Mouse (Mus musculus): ENCODE results near the gene Isca2.

Isca2 gene

DNA sequence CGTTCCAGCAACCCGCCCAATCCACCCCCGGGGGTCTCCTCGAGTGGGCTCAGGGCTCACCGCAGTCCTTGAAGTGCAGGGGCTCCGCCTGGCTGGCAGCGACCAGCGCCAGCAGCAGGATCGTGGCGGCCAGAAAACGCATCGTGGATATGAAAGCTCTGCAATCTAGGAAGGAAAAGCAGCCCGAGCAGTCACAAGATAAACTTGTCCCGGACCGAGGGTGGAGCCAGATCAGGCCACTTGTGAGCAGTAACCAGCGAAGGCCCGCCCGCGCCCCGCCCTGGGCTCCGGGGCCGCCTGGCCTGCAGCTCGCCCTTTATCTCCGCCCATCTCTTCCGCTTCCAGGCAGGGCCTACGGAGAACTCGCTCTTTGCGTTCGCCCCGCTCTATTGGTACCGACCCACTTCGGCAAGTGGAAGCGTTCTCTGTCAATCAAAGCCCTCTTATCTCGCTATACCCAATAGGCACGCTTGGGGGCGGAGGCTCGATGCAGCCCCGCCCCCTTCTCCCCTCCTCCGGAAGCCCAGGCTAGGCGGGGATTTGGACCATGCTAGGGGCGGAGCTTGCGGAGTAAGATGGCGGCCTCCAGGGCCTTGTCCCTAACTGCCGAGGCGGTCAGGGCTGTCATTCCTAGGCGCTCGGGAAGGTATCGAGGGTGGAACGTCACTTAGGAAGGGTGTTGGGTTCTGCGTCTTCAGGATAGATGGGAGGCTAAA is at the start of gene Isca2, which contains the start of gene Npc2:
TSS of gene Isca2 (plus strand) at position 526 of the 716 bp plus-strand sequence.
TSS of gene Npc2 (minus strand) at position 427 of the 716 bp plus-strand sequence.
- peak; percentile 99 for DNase-seq (ENCODE audit: low spot score)

DNA sequence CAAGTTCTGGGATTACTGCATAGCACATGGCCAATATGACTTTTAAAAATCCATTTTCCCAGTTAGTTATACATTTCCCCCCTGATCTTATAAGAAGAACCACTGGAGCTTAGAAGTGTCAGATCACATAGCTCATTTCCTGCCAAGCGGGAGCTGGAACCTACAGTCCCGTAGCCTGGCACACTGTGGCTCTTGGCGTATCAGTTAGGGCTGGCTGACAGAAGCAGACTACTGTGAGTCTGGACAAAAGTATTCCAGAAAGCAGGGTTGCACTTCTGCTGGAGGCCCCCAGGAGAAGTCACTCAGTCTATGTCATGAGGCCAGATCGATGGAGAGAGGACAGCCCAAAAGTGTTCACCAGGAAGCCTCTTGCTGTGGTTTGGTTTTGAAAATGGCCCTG is 46.7 kb upstream of the Isca2 start:
- no peak for DNase-seq (ENCODE audit: low spot score)

DNA sequence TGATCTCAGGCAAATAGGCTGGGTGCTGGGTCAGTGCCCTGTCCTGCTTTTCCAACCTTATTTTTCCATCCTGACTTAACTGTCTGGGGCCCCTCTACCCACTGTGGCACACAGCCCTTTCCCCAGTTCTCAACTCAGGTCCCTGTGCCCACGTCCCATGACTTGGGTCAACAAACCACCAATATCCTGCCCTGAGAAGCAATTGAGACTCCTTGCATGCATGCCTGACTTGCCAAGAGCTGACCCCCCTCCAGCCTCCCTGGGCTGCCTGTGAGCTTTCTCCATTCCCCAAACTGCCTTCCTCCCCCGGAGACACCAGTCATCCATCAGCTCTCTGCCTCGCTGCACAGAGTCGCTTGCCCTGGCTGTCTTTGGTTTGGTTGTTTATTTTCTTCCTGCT is 46.1 kb upstream of the Isca2 start:
- no peak for DNase-seq (ENCODE audit: low spot score)

DNA sequence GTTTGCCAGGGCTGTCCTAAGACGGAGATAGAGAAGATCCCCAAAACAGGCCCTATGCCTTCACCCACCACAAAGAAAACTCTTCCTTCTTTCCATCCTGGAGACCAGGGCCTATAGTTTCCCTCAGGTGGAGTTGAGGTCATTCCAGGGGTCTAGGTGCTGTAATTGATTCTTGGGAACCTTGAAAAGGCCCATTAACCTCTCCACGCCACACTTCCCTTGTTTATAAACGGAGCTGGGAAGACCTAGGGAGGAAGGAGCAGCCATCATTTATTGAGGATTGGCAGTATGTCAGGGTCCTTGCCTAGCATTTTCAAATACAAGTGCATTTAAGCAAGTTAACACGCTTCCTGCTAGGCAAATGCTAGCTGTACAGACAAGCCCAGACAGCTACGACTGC is 45.6 kb upstream of the Isca2 start:
- no peak for DNase-seq (ENCODE audit: low spot score)

GRCm38 (mm10) chr12:84728421-84728820 is 44.6 kb upstream of the Isca2 start:
- no peak for DNase-seq (ENCODE audit: low spot score)

DNA sequence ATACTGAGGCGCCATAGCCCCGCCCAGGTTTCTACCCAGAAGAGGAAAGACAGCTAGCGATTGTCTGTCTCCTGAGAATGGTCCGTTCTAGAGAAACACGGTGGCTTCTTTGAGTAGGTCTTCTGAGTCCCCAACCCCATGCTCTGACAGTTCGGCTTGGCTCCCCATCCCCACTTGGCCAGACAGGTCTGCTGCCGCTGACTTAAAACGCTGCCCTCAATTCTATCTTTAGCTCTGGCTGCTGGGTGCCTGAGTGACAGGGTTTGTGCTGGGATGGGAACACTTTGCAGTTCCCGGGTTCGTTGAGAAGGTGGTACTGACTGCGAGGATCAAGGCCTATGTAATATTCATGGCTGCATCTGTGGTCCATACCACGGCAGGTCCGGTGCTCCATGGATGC is 39.7 kb upstream of the Isca2 start:
- no peak for DNase-seq (ENCODE audit: low spot score)

- no peak for DNase-seq (ENCODE audit: low spot score)
These were observed 29.6 kb upstream of the Isca2 start for GRCm38 (mm10) chr12:84743496-84743895.

DNA sequence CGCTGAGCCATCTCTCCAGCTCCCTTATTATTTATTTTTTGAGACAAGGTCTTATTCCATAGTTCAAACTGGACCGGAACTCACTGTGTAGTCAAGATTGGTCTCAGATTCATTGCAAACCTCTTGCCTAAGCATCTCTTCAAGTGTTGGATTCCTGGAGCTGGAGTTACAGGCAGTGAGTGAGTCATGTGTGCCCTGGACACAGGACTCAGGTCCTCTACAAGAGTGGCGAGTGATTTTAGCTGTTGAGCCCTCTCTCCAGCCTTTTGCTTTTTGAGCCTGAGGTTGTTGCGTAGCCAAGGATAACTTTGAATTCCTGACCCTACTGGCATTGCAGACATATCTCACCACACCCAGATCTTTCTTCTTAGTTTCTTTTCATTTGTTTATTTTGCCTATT is 27.4 kb upstream of the Isca2 start:
- no peak for DNase-seq (ENCODE audit: low spot score)

DNA sequence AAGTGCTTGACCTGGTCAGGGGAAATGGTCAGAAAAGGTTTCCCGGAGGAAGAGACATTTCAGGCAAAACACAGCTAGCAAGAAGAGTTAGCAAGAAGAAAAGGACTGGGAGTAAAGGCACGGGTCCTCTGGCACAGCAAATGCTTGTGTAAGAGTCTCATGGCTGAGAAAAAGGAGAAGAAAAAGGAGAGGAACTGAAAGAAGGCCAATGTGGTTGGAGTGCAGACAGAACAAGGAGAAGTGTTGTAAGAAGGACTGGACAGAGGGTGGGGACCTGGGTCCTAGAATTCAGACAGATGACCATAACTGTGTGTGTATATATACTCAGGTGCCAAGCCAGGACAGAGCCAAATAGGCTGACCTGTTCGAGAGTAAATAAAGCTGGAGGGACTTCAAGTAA is 24.9 kb upstream of the Isca2 start:
- DNase-seq (ENCODE audit: low spot score), result no peak

DNA sequence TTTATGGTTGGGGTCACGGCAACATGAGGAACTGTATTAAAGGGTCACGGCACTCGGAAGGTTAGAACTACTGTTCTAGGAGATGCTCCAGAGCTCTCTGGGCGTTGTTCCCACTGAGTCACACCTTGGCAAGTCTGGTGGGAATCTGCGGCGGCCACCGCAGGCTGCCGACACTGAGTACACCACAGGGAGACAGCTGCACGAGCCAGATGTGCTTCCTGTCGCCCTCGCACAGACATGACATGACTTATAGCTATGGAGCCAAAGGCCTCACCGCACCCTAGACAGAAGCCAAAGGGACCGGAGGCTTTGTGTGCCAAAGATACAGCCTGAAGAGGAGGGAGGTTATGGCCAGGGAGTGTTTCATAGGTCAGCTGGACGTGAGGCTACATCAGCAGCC is 22.4 kb upstream of the Isca2 start:
- DNase-seq (ENCODE audit: low spot score), result no peak

- no peak for DNase-seq (ENCODE audit: low spot score)
These were observed 20.7 kb upstream of the Isca2 start for GRCm38 (mm10) chr12:84752131-84752977.

GRCm38 (mm10) chr12:84755008-84755695 is 17.9 kb upstream of the Isca2 start:
- peak; percentile 49 for DNase-seq (ENCODE audit: low spot score)

DNA sequence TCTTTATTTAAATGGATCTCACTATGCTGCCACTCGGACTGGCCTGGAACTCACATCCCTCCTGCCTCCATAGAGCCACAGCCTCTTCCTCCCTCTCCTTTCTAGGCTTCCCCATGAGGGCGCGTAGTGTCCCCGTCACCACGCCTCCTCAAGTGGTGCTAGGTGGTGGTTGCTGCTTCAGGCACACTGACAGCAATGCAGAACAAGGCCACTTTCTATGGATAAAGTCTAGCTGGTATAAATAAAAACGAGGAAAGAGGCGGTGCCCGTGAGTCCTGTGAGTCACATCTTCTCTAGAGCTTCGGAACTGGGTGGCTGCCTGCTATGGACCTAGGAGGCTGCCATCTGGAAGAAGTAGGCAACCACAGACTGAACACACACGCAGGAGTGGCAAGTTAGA is 17.0 kb upstream of the Isca2 start:
- no peak for DNase-seq (ENCODE audit: low spot score)

- no peak for DNase-seq (ENCODE audit: low spot score)
These were observed 14.0 kb upstream of the Isca2 start for GRCm38 (mm10) chr12:84759063-84759462.

- DNase-seq (ENCODE audit: low spot score), result no peak
These were observed 10.5 kb upstream of the Isca2 start for GRCm38 (mm10) chr12:84762532-84762931.

DNA sequence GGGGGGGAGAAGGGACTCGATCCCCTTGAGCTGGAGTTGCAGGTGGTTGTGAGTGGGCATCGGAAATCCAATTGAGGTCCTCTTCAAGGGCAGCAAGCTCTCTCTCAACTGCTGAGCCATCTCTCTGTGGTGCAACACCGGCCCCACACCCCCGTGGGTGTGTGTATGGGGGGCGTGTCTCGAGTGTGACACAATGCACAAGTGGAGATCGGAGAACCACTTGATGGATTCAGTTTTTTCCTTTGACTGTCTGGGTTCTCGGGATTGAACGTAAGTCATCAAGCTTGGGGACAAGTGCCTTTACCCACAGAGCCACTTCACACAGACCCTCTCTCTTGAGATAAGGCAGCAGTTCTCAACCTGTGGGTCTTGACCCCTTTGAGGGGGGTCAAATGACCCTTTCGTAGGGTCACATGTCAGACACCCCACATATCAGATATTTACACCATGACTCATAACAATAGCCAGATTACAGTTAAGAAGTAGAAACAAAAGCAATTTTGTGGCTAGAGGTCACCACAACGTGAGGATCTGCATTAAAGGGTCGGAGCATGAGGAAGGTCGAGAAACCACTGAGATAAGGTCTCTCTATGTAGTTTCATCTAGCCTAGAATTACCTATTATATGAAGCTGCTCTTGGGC is 9.4 kb upstream of the Isca2 start:
- DNase-seq (ENCODE audit: low spot score), result no peak

- DNase-seq (ENCODE audit: low spot score), result no peak
These were observed 8.3 kb upstream of the Isca2 start for GRCm38 (mm10) chr12:84764756-84765155.

- DNase-seq (ENCODE audit: low spot score), result no peak
These were observed 7.5 kb upstream of the Isca2 start for GRCm38 (mm10) chr12:84765506-84765905.

DNA sequence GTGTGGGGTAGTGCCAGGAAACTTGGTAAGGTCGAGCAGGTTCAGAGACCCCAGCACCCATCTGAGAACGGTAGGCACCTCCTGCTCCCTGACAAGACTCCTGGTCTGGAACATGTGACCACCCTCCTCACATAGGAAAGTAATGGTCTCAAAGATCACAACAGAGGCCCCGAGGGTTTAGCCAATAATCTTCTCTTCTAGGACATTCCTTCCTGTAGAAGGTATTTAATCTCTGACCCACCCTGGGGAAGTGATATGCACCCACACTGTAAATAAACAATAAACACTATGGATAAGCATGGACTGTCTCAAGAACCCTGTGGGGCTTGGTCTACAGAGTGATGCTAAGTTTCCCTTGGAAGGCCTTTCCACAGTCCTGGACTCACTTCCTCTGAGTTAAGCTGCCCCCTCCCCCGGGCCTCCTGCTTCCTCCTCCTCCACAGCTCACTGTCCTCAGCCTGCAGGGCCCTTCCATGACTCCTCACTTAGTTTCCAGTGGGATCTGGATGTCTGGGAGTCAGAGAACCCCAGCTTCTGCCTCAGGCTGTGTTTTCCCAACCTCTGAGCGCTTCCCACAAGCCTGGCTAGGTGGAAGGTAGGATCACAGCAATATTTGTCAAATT is 6.8 kb upstream of the Isca2 start:
- no peak for DNase-seq (ENCODE audit: low spot score)

GRCm38 (mm10) chr12:84767510-84767909 is 5.5 kb upstream of the Isca2 start:
- DNase-seq (ENCODE audit: low spot score), result no peak

- DNase-seq (ENCODE audit: low spot score), result peak; percentile 68
These were observed 3.4 kb upstream of the Isca2 start for GRCm38 (mm10) chr12:84769624-84770023.
